Mouse (Mus musculus) liver, postnatal 0 days (tissue): Measurements from ENCODE around the gene Ccdc86. TPM values are rescaled to one million over a fixed set of nuclear protein-coding genes. Genes with fewer than 3 reads are reported as not detected.

Experiments used
- ATAC-seq: fragments of 200-750 bp; cut with Nextera tagmentation; 2 replicates; pipeline ENCODE4 v1.8.0; 2017; ENCODE audit warnings: mild to moderate bottlenecking, moderate library complexity
- DNase-seq: peaks from one replicate; pipeline ENCODE4 v3.0.0-alpha.2; 2016
- H3K27ac ChIP-seq: fragments of 300-500 bp; sonication (generic); 2 replicates; pipeline ENCODE4 v1.5.1; 2014; ENCODE audit warnings: antibody characterized with exemption, moderate library complexity, mild to moderate bottlenecking, low read depth
- H3K27me3 ChIP-seq: fragments of 300-500 bp; sonication (generic); 2 replicates; pipeline ENCODE4 v1.6.1; 2014; ENCODE audit warnings: low read length, control low read depth, mixed read lengths; ENCODE audit not compliant: insufficient read depth
- H3K36me3 ChIP-seq: fragments of 300-500 bp; sonication (generic); replicated peaks from 2 replicates; pipeline ENCODE4 v1.6.1; 2014; ENCODE audit warnings: mild to moderate bottlenecking, control low read depth, low read length, moderate library complexity, mixed read lengths; ENCODE audit not compliant: insufficient read depth
- H3K4me1 ChIP-seq: fragments of 300-500 bp; sonication (generic); 2 replicates; pipeline ENCODE4 v1.6.1; 2014; ENCODE audit warnings: antibody characterized with exemption, mild to moderate bottlenecking, control low read depth; ENCODE audit not compliant: insufficient read depth
- H3K4me2 ChIP-seq: fragments of 300-500 bp; sonication (generic); 2 replicates; pipeline ENCODE4 v1.6.1; 2014; ENCODE audit warnings: low read depth, mild to moderate bottlenecking, low read length, moderate library complexity, mixed read lengths
- H3K4me3 ChIP-seq: fragments of 300-500 bp; sonication (generic); 2 replicates; pipeline ENCODE4 v1.5.1; 2014; ENCODE audit warnings: low read depth, low read length
- H3K9ac ChIP-seq: fragments of 300-500 bp; sonication (generic); replicated peaks from 2 replicates; pipeline ENCODE4 v1.6.1; 2014; ENCODE audit warnings: mild to moderate bottlenecking, moderate library complexity
- H3K9me3 ChIP-seq: fragments of 300-500 bp; sonication (generic); 2 replicates; pipeline ENCODE4 v1.6.1; 2016; ENCODE audit warnings: mild to moderate bottlenecking, control low read depth, low read length, mixed read lengths
- CTCF ChIP-seq: sonication (generic); IDR thresholded peaks from 2 replicates; pipeline ENCODE4 v1.5.1; 2016; ENCODE audit warnings: antibody characterized with exemption, low read depth
- EP300 ChIP-seq: IDR thresholded peaks from 2 replicates; pipeline ENCODE4 v1.6.1; 2016; ENCODE audit warnings: antibody characterized with exemption, low read depth, mild to moderate bottlenecking
- WGBS: fragments of 180-500 bp; shearing (Covaris S2); extraction: QIAGEN DNeasy Blood & Tissue Kit; methylation state at CpG from one replicate; pipeline ENCODE4 v1.1.7; 2014; ENCODE audit not compliant: insufficient replicate concordance; 5-methylcytosine and 5-hydroxymethylcytosine counted together
- polyA plus RNA-seq: library from polyadenylated mRNA; unstranded; fragments of >200 nt; fragmentation: Nextera tagmentation; extraction: Ambion mirVana; gene quantifications from 2 replicates; pipeline ENCODE4 v1.2.1, GENCODE M21; 2015

The Ccdc86 gene
- polyA plus RNA-seq, 1 experiment from 2014 or later: 12.4 TPM

GRCm38 (mm10) chr19:10896849-10897248 is 52.2 kb downstream of the Ccdc86 start:
- Histone ChIP-seq H3K9ac (peak overlapping the region; percentile 90), H3K27ac (no peak overlapping the region), H3K4me1 (peaks cover 20% of the 10 kb centered on the region), H3K36me3 (peaks cover 33% of the 10 kb centered on the region), H3K4me2 (peak overlapping the region; percentile 99), H3K27me3 (no peaks in the 10 kb centered on the region), H3K9me3 (no peaks in the 10 kb centered on the region), H3K4me3 (peak overlapping the region; percentile 80)
- TF ChIP-seq EP300 (no peak), CTCF (no peak)
- ATAC-seq: no peak
- 59% methylated on average over 7 of the region's 7 CpGs for WGBS
- DNase-seq: no peak

- peaks cover 20% of the 10 kb centered on the region for H3K4me1 ChIP-seq
- WGBS: 1% methylated on average over 16 of the region's 16 CpGs
- peak overlapping the region; percentile 96 for H3K27ac ChIP-seq
- peak overlapping the region; percentile 80 for H3K4me3 ChIP-seq
- peak overlapping the region; percentile 90 for H3K9ac ChIP-seq
- TF ChIP-seq EP300: no peak
- no peak for TF ChIP-seq CTCF
- H3K27me3 ChIP-seq: no peaks in the 10 kb centered on the region
- peaks cover 25% of the 10 kb centered on the region for H3K36me3 ChIP-seq
- peak overlapping the region; percentile 99 for H3K4me2 ChIP-seq
- DNase-seq (no peak), ATAC-seq (peak; percentile 19)
- H3K9me3 ChIP-seq: no peaks in the 10 kb centered on the region
Observed at GRCm38 (mm10) chr19:10895708-10896107, 53.4 kb downstream of the Ccdc86 start.

- no peaks in the 10 kb centered on the region for H3K9me3 ChIP-seq
- DNase-seq (peak; percentile 96), ATAC-seq (peak; percentile 96)
- TF ChIP-seq CTCF (no peak), EP300 (peak; percentile 59)
- peak within 1 kb of the TSS; percentile 80 for H3K4me3 ChIP-seq
- peak within 1 kb of the TSS; percentile 90 for H3K9ac ChIP-seq
- peaks cover 19% of the 10 kb centered on the region for H3K36me3 ChIP-seq
- peaks cover 20% of the 10 kb centered on the region for H3K4me1 ChIP-seq
- peak within 1 kb of the TSS; percentile 96 for H3K27ac ChIP-seq
- no peaks in the 10 kb centered on the region for H3K27me3 ChIP-seq
- WGBS: under 1% methylated on average over 42 of the region's 43 CpGs
- H3K4me2 ChIP-seq: peak within 1 kb of the TSS; percentile 99
Observed at GRCm38 (mm10) chr19:10895016-10895528, 54.0 kb downstream of the Ccdc86 start, which contains the start of gene Prpf19. Gene Prpf19 (plus strand): TSS chr19:10895231.

- H3K27me3 ChIP-seq: no peaks in the 10 kb centered on the region
- no peaks in the 10 kb centered on the region for H3K9me3 ChIP-seq
- TF ChIP-seq EP300 (no peak), CTCF (no peak)
- no peak overlapping the region for H3K4me3 ChIP-seq
- no peak for ATAC-seq
- no peaks in the 10 kb centered on the region for H3K36me3 ChIP-seq
- peaks cover 17% of the 10 kb centered on the region for H3K4me1 ChIP-seq
- WGBS: 71% methylated on average over 3 of the region's 3 CpGs
- no peak for DNase-seq
- no peak overlapping the region for H3K9ac ChIP-seq
- no peak overlapping the region for H3K4me2 ChIP-seq
- H3K27ac ChIP-seq: no peak overlapping the region
Observed at GRCm38 (mm10) chr19:10892201-10892600, 56.9 kb downstream of the Ccdc86 start.

Other genes starting within 250 kb of the Ccdc86 start
- gene Cd5, start 210.3 kb downstream of the Ccdc86 start, polyA plus RNA-seq: 0.16 and 0.17 TPM in 2 replicates
- gene Cd6, start 119.2 kb downstream of the Ccdc86 start, polyA plus RNA-seq: 0.11 TPM in 1 of 2 replicates, not detected in the other
- 4.2 and 4.4 TPM in 2 replicates for gene Slc15a3, start 109.5 kb downstream of the Ccdc86 start, polyA plus RNA-seq
- gene Tmem132a, start 79.3 kb downstream of the Ccdc86 start, polyA plus RNA-seq: 2.0 and 2.1 TPM in 2 replicates
- 12.8 and 13.2 TPM in 2 replicates for gene Tmem109, start 67.3 kb downstream of the Ccdc86 start, polyA plus RNA-seq
- gene Prpf19, start 54.0 kb downstream of the Ccdc86 start, polyA plus RNA-seq: 10.2 and 12.7 TPM in 2 replicates
- gene Zp1, start 28.6 kb downstream of the Ccdc86 start, polyA plus RNA-seq: not detected in 2 replicates
- gene Ptgdr2, start 12.1 kb downstream of the Ccdc86 start, polyA plus RNA-seq: not detected in 2 replicates
- not detected in 2 replicates for gene Ms4a10, start 25.4 kb upstream of the Ccdc86 start, polyA plus RNA-seq
- not detected in 2 replicates for gene Ms4a15, start 44.0 kb upstream of the Ccdc86 start, polyA plus RNA-seq
- not detected in 2 replicates for gene Ms4a18, start 68.8 kb upstream of the Ccdc86 start, polyA plus RNA-seq
- 0.13 and 0.26 TPM in 2 replicates for gene Ms4a8a, start 131.8 kb upstream of the Ccdc86 start, polyA plus RNA-seq
- gene 1700017D01Rik, start 181.6 kb upstream of the Ccdc86 start, polyA plus RNA-seq: not detected in 2 replicates
- not detected in 2 replicates for gene 1700025F22Rik, start 216.1 kb upstream of the Ccdc86 start, polyA plus RNA-seq
- gene Ms4a13, start 247.5 kb upstream of the Ccdc86 start, polyA plus RNA-seq: not detected in 2 replicates